20 mouse cellular contexts compared by ENCODE assay signal in genomic region chr6:88523043-88523442, GRCm38 (mm10).
"Had no signal": no experiment of that assay in that cellular context is flagged by ENCODE, and none has a peak within 500 bp of the region (broad histone marks: within the 10 kb centered on the region; RNA-seq: fewer than 3 reads in every experiment).

No protein-coding gene starts in this region.

- H3K4me2 ChIP-seq: intestine, embryonic 15.5 days; limb, embryonic 12.5 days; limb, embryonic 15.5 days; liver, embryonic 12.5 days; liver, embryonic 15.5 days had no signal

- H3K9ac ChIP-seq: intestine, embryonic 15.5 days; limb, embryonic 12.5 days; limb, embryonic 15.5 days; liver, embryonic 12.5 days; liver, embryonic 15.5 days had no signal

- H3K27me3 ChIP-seq: intestine, embryonic 15.5 days; limb, embryonic 15.5 days; liver, embryonic 12.5 days; liver, embryonic 15.5 days had no signal

- ATAC-seq: intestine, embryonic 15.5 days; liver, embryonic 12.5 days had no signal

- H3K9me3 ChIP-seq: intestine, embryonic 15.5 days; limb, embryonic 12.5 days; limb, embryonic 15.5 days; liver, embryonic 12.5 days; liver, embryonic 15.5 days; midbrain, embryonic 10.5 days had no signal

- H3K4me3 ChIP-seq: intestine, embryonic 15.5 days; layer of hippocampus, adult 2 months; limb, embryonic 12.5 days; limb, embryonic 15.5 days; liver, embryonic 12.5 days; liver, embryonic 15.5 days; midbrain, embryonic 10.5 days had no signal

- H3K27ac ChIP-seq: intestine, embryonic 15.5 days; layer of hippocampus, adult 2 months; limb, embryonic 12.5 days; limb, embryonic 15.5 days; liver, embryonic 12.5 days; liver, embryonic 15.5 days; midbrain, embryonic 10.5 days; stomach, postnatal 0 days had no signal

- H3K36me3 ChIP-seq: intestine, embryonic 15.5 days; limb, embryonic 12.5 days; limb, embryonic 15.5 days; liver, embryonic 12.5 days; liver, embryonic 15.5 days; midbrain, embryonic 10.5 days had no signal

- DNase-seq: kidney, adult 11 months; kidney, adult 9 months; kidney, postnatal 14 days; layer of hippocampus, adult 9-11 months; left cerebral cortex, postnatal 4 days; lung, adult 2 months; lung, postnatal 14 days; lung, postnatal 4 days; midbrain, embryonic 14.5 days; spleen, adult 18-20 months; thymus, adult 18-20 months; thymus, postnatal 25 days had no signal
